Mouse (Mus musculus) small intestine, adult 2 months (tissue): ENCODE measurements around the gene Exoc3l4.

Experiments used
- CTCF ChIP-seq: fragments of 200-500 bp; IDR thresholded peaks from 2 replicates; pipeline ENCODE4 v1.5.1; 2012; ENCODE audit warnings: low read depth, mild to moderate bottlenecking, control low read depth, inconsistent platforms, low read length, moderate library complexity, mixed read lengths; ENCODE audit not compliant: insufficient replicate concordance, insufficient read length; ENCODE audit errors: extremely low read depth
- POLR2A ChIP-seq: fragments of 200-500 bp; IDR thresholded peaks from 2 replicates; pipeline ENCODE4 v1.6.1; 2012; ENCODE audit warnings: low read depth, mild to moderate bottlenecking, control low read depth, inconsistent platforms, low read length, moderate library complexity

DNA sequence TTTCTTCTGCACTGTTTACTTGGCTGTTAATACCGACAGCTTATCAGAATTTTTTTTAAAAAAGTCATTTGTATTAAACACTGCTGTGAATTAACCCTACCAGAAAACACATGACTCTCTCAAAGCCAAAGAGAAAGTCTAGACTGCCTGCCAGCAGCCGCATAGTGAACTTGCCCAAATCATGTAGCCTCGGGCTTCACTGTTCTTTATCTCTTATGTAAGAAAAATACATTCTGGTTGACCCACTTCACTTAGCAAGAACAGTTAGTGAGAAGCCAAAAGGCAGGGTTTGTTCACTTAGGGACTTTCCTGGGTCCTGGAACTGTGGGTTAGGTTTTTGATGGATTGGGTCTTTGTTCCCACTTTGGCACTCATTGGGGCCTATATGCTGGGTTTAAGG, 54.9 kb downstream of the Exoc3l4 start:
- TF ChIP-seq CTCF: no peak
- no peak for TF ChIP-seq POLR2A
